Mouse (Mus musculus): Measurements from ENCODE around the gene Ppp1r15b. TPM values are rescaled to one million over a fixed set of nuclear protein-coding genes. Genes with fewer than 3 reads are reported as not detected.

Ppp1r15b gene
- polyA plus RNA-seq (2014; fragmentation: Illumina TruSeq; extraction: RNeasy Lipid Tissue Mini Kit (QIAGEN cat#74804); ENCODE audit: low read depth, low replicate concordance), result 75.1 TPM

GRCm38 (mm10) chr1:133130638-133131560, at the start of gene Ppp1r15b:
Ppp1r15b (plus strand) TSS chr1:133131143.

GRCm38 (mm10) chr1:133163820-133164431, 33.0 kb downstream of the Ppp1r15b start, which contains the start of gene Plekha6:
Plekha6 (plus strand) TSS chr1:133164210.

Other genes starting within 250 kb of the Ppp1r15b start
- 36.1 TPM for gene Mdm4, start 100.6 kb upstream of the Ppp1r15b start, polyA plus RNA-seq (2014; fragmentation: Illumina TruSeq; extraction: RNeasy Lipid Tissue Mini Kit (QIAGEN cat#74804); ENCODE audit: low read depth, low replicate concordance)
- 1.9 TPM for gene Pik3c2b, start 85.5 kb upstream of the Ppp1r15b start, polyA plus RNA-seq (2014; fragmentation: Illumina TruSeq; extraction: RNeasy Lipid Tissue Mini Kit (QIAGEN cat#74804); ENCODE audit: low read depth, low replicate concordance)
- 9.7 TPM for gene Plekha6, start 33.1 kb downstream of the Ppp1r15b start, polyA plus RNA-seq (2014; fragmentation: Illumina TruSeq; extraction: RNeasy Lipid Tissue Mini Kit (QIAGEN cat#74804); ENCODE audit: low read depth, low replicate concordance)
- 3.9 TPM for gene Golt1a, start 178.7 kb downstream of the Ppp1r15b start, polyA plus RNA-seq (2014; fragmentation: Illumina TruSeq; extraction: RNeasy Lipid Tissue Mini Kit (QIAGEN cat#74804); ENCODE audit: low read depth, low replicate concordance)
- gene Kiss1, start 190.7 kb downstream of the Ppp1r15b start, polyA plus RNA-seq (2014; fragmentation: Illumina TruSeq; extraction: RNeasy Lipid Tissue Mini Kit (QIAGEN cat#74804); ENCODE audit: low read depth, low replicate concordance), result not detected
- gene Ren1, start 219.4 kb downstream of the Ppp1r15b start, polyA plus RNA-seq (2014; fragmentation: Illumina TruSeq; extraction: RNeasy Lipid Tissue Mini Kit (QIAGEN cat#74804); ENCODE audit: low read depth, low replicate concordance), result not detected
- gene Etnk2, start 232.4 kb downstream of the Ppp1r15b start, polyA plus RNA-seq (2014; fragmentation: Illumina TruSeq; extraction: RNeasy Lipid Tissue Mini Kit (QIAGEN cat#74804); ENCODE audit: low read depth, low replicate concordance), result 145 TPM

Measured in liver, adult 10 weeks (tissue).